Mouse (Mus musculus) olfactory bulb, adult 2 months (tissue): Measurements from ENCODE around the gene Rab11fip4.

ENCODE experiments used
- CTCF ChIP-seq: fragments of 200-500 bp; IDR thresholded peaks from 2 replicates; pipeline ENCODE4 v1.5.1; 2012; ENCODE audit warnings: low read depth, mild to moderate bottlenecking, low read length, moderate library complexity; ENCODE audit not compliant: insufficient read depth
- POLR2A ChIP-seq: fragments of 200-500 bp; IDR thresholded peaks from 2 replicates; pipeline ENCODE4 v1.6.1; 2012; ENCODE audit warnings: mild to moderate bottlenecking, low read depth, low read length, moderate library complexity; ENCODE audit not compliant: insufficient read depth

DNA sequence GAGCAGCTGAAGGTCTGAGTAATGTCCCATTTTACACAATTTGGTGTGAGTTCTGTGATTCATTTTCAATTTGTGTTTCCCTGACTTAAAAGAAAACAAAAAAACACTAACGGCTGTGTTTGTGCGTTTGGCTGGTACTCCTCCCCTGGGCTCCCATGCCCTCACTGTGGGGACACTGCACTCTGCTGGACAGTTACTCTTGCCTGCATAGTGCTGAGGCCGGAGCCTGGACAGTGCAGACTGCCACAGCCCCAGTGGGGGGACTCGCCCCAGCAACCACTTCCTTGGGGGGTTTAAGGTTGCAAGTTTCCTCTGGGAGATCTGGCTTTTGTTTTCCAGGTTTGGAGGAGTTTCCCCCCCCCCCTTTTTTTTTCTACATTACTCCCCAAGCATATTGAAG, 10.4 kb upstream of the Rab11fip4 start:
- TF ChIP-seq POLR2A, result no peak
- no peak for TF ChIP-seq CTCF
